ENCODE assay signal across 8 mouse cellular contexts in the genomic region with DNA sequence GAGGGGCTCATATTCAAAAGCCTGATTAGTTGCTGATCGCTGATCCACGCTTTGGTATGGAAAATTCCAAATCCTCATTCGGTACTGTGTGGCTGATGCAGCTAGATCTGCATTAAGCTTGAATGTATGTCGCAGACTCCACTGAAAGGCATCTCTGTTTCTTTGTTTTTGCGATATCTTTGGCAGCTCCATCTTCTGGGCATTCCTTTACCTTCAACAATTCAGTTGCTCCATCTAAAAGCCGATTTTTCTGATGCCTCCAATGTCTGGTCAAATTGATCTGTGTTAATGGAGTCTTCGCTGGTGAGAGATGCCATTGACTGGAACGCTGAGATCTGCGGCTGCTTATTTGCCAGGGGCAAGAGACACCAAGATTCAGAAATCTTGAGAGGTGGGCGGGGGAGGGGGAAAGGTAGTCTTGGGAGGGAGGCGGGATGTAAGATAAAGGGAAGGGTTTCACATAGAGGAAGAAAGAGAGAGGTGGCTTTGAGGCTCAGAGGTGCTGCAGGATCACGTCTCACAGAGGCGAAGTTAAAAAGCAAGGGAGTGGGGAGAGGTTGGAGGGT. TPM values are rescaled to one million over a fixed set of nuclear protein-coding genes. Genes with fewer than 3 reads are reported as not detected.
A peak's percentile ranks its signal among the peaks of the same experiment; 100 is the strongest.
DNase-seq lines count a peak whose midpoint lies in the region; ATAC-seq and TF ChIP-seq lines count a peak whose summit lies in the region.

No protein-coding gene starts in this region.

- H3K9me3 ChIP-seq in heart, embryonic 12.5 days (replicated peaks), result no peaks in the 10 kb centered on the region
- H3K9me3 ChIP-seq in embryonic facial prominence, embryonic 14.5 days (ENCODE audit: control insufficient read depth, low read length), result no peaks in the 10 kb centered on the region
- H3K9me3 ChIP-seq in midbrain, postnatal 0 days (ENCODE audit: low read length), result no peaks in the 10 kb centered on the region

- no peak for TF ChIP-seq CTCF in heart, adult 2 months (IDR thresholded peaks at IDR 0.05)
- peak; percentile 44 for TF ChIP-seq CTCF in midbrain, postnatal 0 days (IDR thresholded peaks at IDR 0.05)

- H3K27me3 ChIP-seq in heart, embryonic 12.5 days (replicated peaks), result peaks cover 20% of the 10 kb centered on the region
- H3K27me3 ChIP-seq in heart, adult 2 months (ENCODE audit: control insufficient read depth, insufficient read depth, low read length), result peaks cover 9% of the 10 kb centered on the region
- H3K27me3 ChIP-seq in embryonic facial prominence, embryonic 14.5 days (replicated peaks; ENCODE audit: control insufficient read depth, insufficient read depth, low read length), result peaks cover 56% of the 10 kb centered on the region
- H3K27me3 ChIP-seq in midbrain, postnatal 0 days (ENCODE audit: insufficient read depth, low read length), result no peaks in the 10 kb centered on the region

- H3K4me3 ChIP-seq in heart, embryonic 12.5 days, result peak overlapping the region; percentile 5
- H3K4me3 ChIP-seq in heart, adult 2 months, result no peak overlapping the region
- H3K4me3 ChIP-seq in embryonic facial prominence, embryonic 14.5 days (ENCODE audit: low read depth, low read length), result peak overlapping the region; percentile 61
- H3K4me3 ChIP-seq in midbrain, postnatal 0 days (ENCODE audit: low read depth, low read length), result peak overlapping the region; percentile 79

- H3K4me1 ChIP-seq in heart, embryonic 12.5 days (replicated peaks), result peaks cover 8% of the 10 kb centered on the region; the same call in 1 of the 2 replicates
- H3K4me1 ChIP-seq in heart, adult 2 months (ENCODE audit: control insufficient read depth, insufficient read depth, low read length), result peaks cover 2% of the 10 kb centered on the region; the same call in 1 of the 2 replicates
- peaks cover 4% of the 10 kb centered on the region; the same call in 1 of the 2 replicates for H3K4me1 ChIP-seq in embryonic facial prominence, embryonic 14.5 days (ENCODE audit: control insufficient read depth, insufficient read depth, low read length)
- 0 out of 2 replicates have a peak, but pooled peaks cover under 1% of the 10 kb centered on the region for H3K4me1 ChIP-seq in midbrain, postnatal 0 days (ENCODE audit: insufficient read depth, low read length)

- ATAC-seq in heart, embryonic 12.5 days (ENCODE audit: insufficient number of reproducible peaks, low FRiP score), result no peak
- no peak for ATAC-seq in embryonic facial prominence, embryonic 14.5 days (ENCODE audit: low read depth)
- no peak for ATAC-seq in midbrain, postnatal 0 days (ENCODE audit: low FRiP score)

- no peaks in the 10 kb centered on the region for H3K79me2 ChIP-seq in heart, adult 2 months (replicated peaks; ENCODE audit: control insufficient read depth, insufficient read depth, low read length)

- intact Hi-C loops in heart, adult 2 months (cut with DNase I), result no loop called here
- intact Hi-C loops in gastrocnemius, postnatal 14 days (cut with DNase I; ENCODE audit: low total_unique reads), result no loop called here

- H3K36me3 ChIP-seq in heart, embryonic 12.5 days, result no peaks in the 10 kb centered on the region
- no peaks in the 10 kb centered on the region for H3K36me3 ChIP-seq in heart, adult 2 months (ENCODE audit: control insufficient read depth, insufficient read depth, low read length)
- no peaks in the 10 kb centered on the region for H3K36me3 ChIP-seq in embryonic facial prominence, embryonic 14.5 days (ENCODE audit: control insufficient read depth, insufficient read depth, low read length)
- H3K36me3 ChIP-seq in midbrain, postnatal 0 days (ENCODE audit: insufficient read depth, low read length), result no peaks in the 10 kb centered on the region

- 12% methylated on average over 13 of the region's 13 CpGs for WGBS in heart, embryonic 12.5 days
- WGBS in heart, adult 2 months, result 21% methylated on average over 13 of the region's 13 CpGs
- WGBS in embryonic facial prominence, embryonic 14.5 days, result 7% methylated on average over 13 of the region's 13 CpGs
- WGBS in midbrain, postnatal 0 days, result 3% methylated on average over 13 of the region's 13 CpGs

- peak overlapping the region; percentile 49 for H3K4me2 ChIP-seq in heart, embryonic 12.5 days
- H3K4me2 ChIP-seq in embryonic facial prominence, embryonic 14.5 days (ENCODE audit: low read depth, low read length), result peak overlapping the region; percentile 99
- H3K4me2 ChIP-seq in midbrain, postnatal 0 days (ENCODE audit: low read depth, low read length, poor library complexity, severe bottlenecking), result peak overlapping the region; percentile 92

- TF ChIP-seq POLR2A in heart, adult 2 months (IDR thresholded peaks at IDR 0.05; ENCODE audit: insufficient read depth, low read depth, low read length), result no peak

- DNase-seq in heart, adult 2 months, result no peak
- no peak for DNase-seq in embryonic facial prominence, embryonic 14.5 days (ENCODE audit: low spot score)
- DNase-seq in layer of hippocampus, adult 9-11 months, result peak; percentile 11
- peak; percentile 62 for DNase-seq in midbrain, postnatal 0 days (ENCODE audit: low spot score)
- DNase-seq in liver, result no peak
- no peak for DNase-seq in kidney, adult 8-10 months
- no peak for DNase-seq in gastrocnemius, postnatal 14 days

- H3K9ac ChIP-seq in heart, embryonic 12.5 days, result no peak overlapping the region
- H3K9ac ChIP-seq in heart, adult 2 months (ENCODE audit: low read depth, low read length), result no peak overlapping the region
- H3K9ac ChIP-seq in embryonic facial prominence, embryonic 14.5 days (ENCODE audit: low read depth, low read length), result no peak overlapping the region
- H3K9ac ChIP-seq in midbrain, postnatal 0 days (replicated peaks; ENCODE audit: low read length, poor library complexity, severe bottlenecking), result peak overlapping the region; percentile 91

- H3K27ac ChIP-seq in heart, embryonic 12.5 days (ENCODE audit: poor library complexity, severe bottlenecking), result no peak overlapping the region
- H3K27ac ChIP-seq in heart, adult 2 months, result no peak overlapping the region
- H3K27ac ChIP-seq in embryonic facial prominence, embryonic 14.5 days (replicated peaks; ENCODE audit: low read depth, low read length), result no peak overlapping the region
- peak overlapping the region; percentile 98 for H3K27ac ChIP-seq in midbrain, postnatal 0 days (ENCODE audit: low read depth, low read length)

- TF ChIP-seq EP300 in heart, adult 2 months (IDR thresholded peaks at IDR 0.05; ENCODE audit: insufficient read depth, low read depth, low read length), result no peak

RNA-seq across cellular contexts. Expression of a gene that starts 25.0 kb away (rescaled TPM):
- 1.2 and 1.3 TPM in 2 replicates for polyA plus RNA-seq in heart, embryonic 12.5 days (2016; fragmentation: Nextera tagmentation; extraction: Ambion mirVana)
- under 1 TPM; 0.34 to 0.52 TPM for total RNA-seq in heart, adult 2 months (2021)
- 0.68 and 0.70 TPM in 2 replicates for polyA plus RNA-seq in heart, adult 2 months (2012; rRNA removed)
- polyA plus RNA-seq in embryonic facial prominence, embryonic 14.5 days (2014; fragmentation: Nextera tagmentation; extraction: Ambion mirVana), result 26.3 and 37.1 TPM in 2 replicates
- total RNA-seq in midbrain, postnatal 0 days (2014; rRNA removed), result 46.9 and 49.3 TPM in 2 replicates
- polyA plus RNA-seq in midbrain, postnatal 0 days (2015; fragmentation: Nextera tagmentation; extraction: Ambion mirVana), result 80.1 and 85.6 TPM in 2 replicates
- 1 to 10 TPM; 3.2 to 4.0 TPM for total RNA-seq in gastrocnemius, postnatal 14 days (2021)

Comparison
In these comparisons a context has a peak if more than half of its experiments do, and no peak if none do; other contexts are left out.
1. H3K4me2 ChIP-seq: peak in every context shown above with its lines; median percentile 99 in embryonic facial prominence, embryonic 14.5 days; 92 in midbrain, postnatal 0 days; 49 in heart, embryonic 12.5 days.
2. DNase-seq: peak in layer of hippocampus, adult 9-11 months (single experiment) and midbrain, postnatal 0 days (single experiment); none in heart, adult 2 months (0 of 2), embryonic facial prominence, embryonic 14.5 days (single experiment), liver (single experiment), kidney, adult 8-10 months (0 of 2) and gastrocnemius, postnatal 14 days (single experiment).
3. RNA of a gene that starts 25.0 kb away (polyA plus RNA-seq): 80.1 to 85.6 TPM in midbrain, postnatal 0 days and 26.3 to 37.1 TPM in embryonic facial prominence, embryonic 14.5 days; 1.2 to 1.3 TPM in heart, embryonic 12.5 days and 0.68 to 0.70 TPM in heart, adult 2 months; every median in the first group is over 10 times any median in the second.